Mouse (Mus musculus) kidney, embryonic 16.5 days (tissue): ENCODE data around the gene Hjurp. TPM values are rescaled to one million over a fixed set of nuclear protein-coding genes. Genes with fewer than 3 reads are reported as not detected.

Experiments
- ATAC-seq: fragments of 200-750 bp; cut with Nextera tagmentation; 2 replicates; pipeline ENCODE4 v1.8.0; 2017; ENCODE audit warnings: moderate TSS enrichment; ENCODE audit not compliant: low FRiP score, low TSS enrichment
- H3K27ac ChIP-seq: fragments of 300-500 bp; sonication (generic); 2 replicates; pipeline ENCODE4 v1.5.1; 2014; ENCODE audit warnings: low read length
- H3K27me3 ChIP-seq: fragments of 300-500 bp; sonication (generic); 2 replicates; pipeline ENCODE4 v1.6.1; 2014; ENCODE audit warnings: low read length, control low read depth, mixed read lengths; ENCODE audit not compliant: insufficient read depth
- H3K36me3 ChIP-seq: fragments of 300-500 bp; sonication (generic); 2 replicates; pipeline ENCODE4 v1.6.1; 2014; ENCODE audit warnings: low read length, control low read depth, mixed read lengths; ENCODE audit not compliant: insufficient read depth
- H3K4me1 ChIP-seq: fragments of 300-500 bp; sonication (generic); 2 replicates; pipeline ENCODE4 v1.6.1; 2014; ENCODE audit warnings: low read length, control low read depth, mixed read lengths; ENCODE audit not compliant: insufficient read depth
- H3K4me2 ChIP-seq: fragments of 300-500 bp; sonication (generic); replicated peaks from 2 replicates; pipeline ENCODE4 v1.6.1; 2014; ENCODE audit warnings: low read depth, low read length
- H3K4me3 ChIP-seq: fragments of 300-500 bp; sonication (generic); 2 replicates; pipeline ENCODE4 v1.5.1; 2014; ENCODE audit warnings: mild to moderate bottlenecking, low read length
- H3K9ac ChIP-seq: fragments of 300-500 bp; sonication (generic); replicated peaks from 2 replicates; pipeline ENCODE4 v1.6.1; 2014; ENCODE audit warnings: low read length
- H3K9me3 ChIP-seq: fragments of 300-500 bp; sonication (generic); 2 replicates; pipeline ENCODE4 v1.6.1; 2016; ENCODE audit warnings: low read length, control low read depth
- WGBS: fragments of 180-500 bp; shearing (Covaris S2); extraction: QIAGEN DNeasy Blood & Tissue Kit; methylation state at CpG from one replicate; pipeline ENCODE4 v1.1.7; 2014; 5-methylcytosine and 5-hydroxymethylcytosine counted together
- polyA plus RNA-seq: library from polyadenylated mRNA; unstranded; fragments of >200 nt; fragmentation: Nextera tagmentation; extraction: Ambion mirVana; gene quantifications from 2 replicates; pipeline ENCODE4 v1.2.1, GENCODE M21; 2015

Hjurp gene
- polyA plus RNA-seq, 1 experiment from 2014 or later, result 168 TPM

- no peak for ATAC-seq
- H3K4me1 ChIP-seq, result no peaks in the 10 kb centered on the region
- no peak overlapping the region for H3K4me3 ChIP-seq
- 49% methylated on average over 6 of the region's 6 CpGs for WGBS
- H3K27me3 ChIP-seq, result no peaks in the 10 kb centered on the region
- H3K27ac ChIP-seq, result no peak overlapping the region
- no peaks in the 10 kb centered on the region for H3K36me3 ChIP-seq
- H3K9ac ChIP-seq, result no peak overlapping the region
- no peak overlapping the region for H3K4me2 ChIP-seq
- H3K9me3 ChIP-seq, result peaks cover 91% of the 10 kb centered on the region
Measured at GRCm38 (mm10) chr1:88246386-88246785, 31.0 kb downstream of the Hjurp start.

DNA sequence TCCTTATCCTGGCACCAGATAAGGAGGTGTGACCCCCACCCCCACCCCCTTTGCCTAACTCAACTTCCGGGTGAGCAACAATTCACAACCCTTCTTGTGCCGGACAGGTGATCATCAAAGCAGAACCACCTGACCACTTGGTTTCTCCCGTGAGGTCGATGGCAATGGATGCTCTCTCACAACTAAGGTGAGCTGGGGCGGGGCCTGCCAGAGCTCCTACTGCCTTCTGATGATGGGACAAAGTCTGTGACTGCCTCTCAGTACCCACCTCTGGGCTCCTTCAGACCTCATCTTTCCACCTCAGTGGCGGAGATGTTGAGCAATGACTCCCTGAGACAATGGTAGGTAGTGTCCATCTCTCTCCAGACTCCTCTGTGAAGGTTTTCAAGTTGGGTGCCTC is 31.6 kb downstream of the Hjurp start:
- no peaks in the 10 kb centered on the region for H3K27me3 ChIP-seq

GRCm38 (mm10) chr1:88243861-88244260 is 33.6 kb downstream of the Hjurp start:
- ATAC-seq, result no peak
- H3K9me3 ChIP-seq, result peaks cover 93% of the 10 kb centered on the region

More for the DNA sequence above, 31.6 kb downstream of the Hjurp start:
- Histone ChIP-seq H3K4me1 (no peaks in the 10 kb centered on the region), H3K4me3 (no peak overlapping the region), H3K4me2 (no peak overlapping the region), H3K27ac (no peak overlapping the region), H3K9me3 (peaks cover 93% of the 10 kb centered on the region), H3K36me3 (no peaks in the 10 kb centered on the region), H3K9ac (no peak overlapping the region)
- 80% methylated on average over 6 of the region's 6 CpGs for WGBS
- no peak for ATAC-seq

GRCm38 (mm10) chr1:88240579-88240978 is 36.9 kb downstream of the Hjurp start:
- peaks cover 90% of the 10 kb centered on the region for H3K9me3 ChIP-seq
- H3K4me3 ChIP-seq, result no peak overlapping the region
- no peak overlapping the region for H3K4me2 ChIP-seq
- no peaks in the 10 kb centered on the region for H3K36me3 ChIP-seq
- no peaks in the 10 kb centered on the region for H3K4me1 ChIP-seq
- 74% methylated on average over 4 of the region's 4 CpGs for WGBS
- no peaks in the 10 kb centered on the region for H3K27me3 ChIP-seq
- H3K9ac ChIP-seq, result no peak overlapping the region
- no peak for ATAC-seq
- H3K27ac ChIP-seq, result no peak overlapping the region

More at GRCm38 (mm10) chr1:88243861-88244260, 33.6 kb downstream of the Hjurp start:
- WGBS, result 65% methylated on average over 5 of the region's 5 CpGs
- no peak overlapping the region for H3K27ac ChIP-seq
- H3K36me3 ChIP-seq, result no peaks in the 10 kb centered on the region
- H3K27me3 ChIP-seq, result no peaks in the 10 kb centered on the region
- H3K4me1 ChIP-seq, result no peaks in the 10 kb centered on the region
- no peak overlapping the region for H3K9ac ChIP-seq
- H3K4me3 ChIP-seq, result no peak overlapping the region
- no peak overlapping the region for H3K4me2 ChIP-seq

- no peak overlapping the region for H3K4me3 ChIP-seq
- no peak overlapping the region for H3K27ac ChIP-seq
- H3K27me3 ChIP-seq, result no peaks in the 10 kb centered on the region
- H3K9me3 ChIP-seq, result peaks cover 90% of the 10 kb centered on the region
- no peaks in the 10 kb centered on the region for H3K36me3 ChIP-seq
- H3K4me1 ChIP-seq, result no peaks in the 10 kb centered on the region
- ATAC-seq, result no peak
- WGBS, result 74% methylated on average over 5 of the region's 5 CpGs
- no peak overlapping the region for H3K9ac ChIP-seq
- no peak overlapping the region for H3K4me2 ChIP-seq
Measured at GRCm38 (mm10) chr1:88240072-88240471, 37.4 kb downstream of the Hjurp start.

GRCm38 (mm10) chr1:88238771-88239170 is 38.7 kb downstream of the Hjurp start:
- Histone ChIP-seq H3K27me3 (no peaks in the 10 kb centered on the region), H3K9me3 (peaks cover 90% of the 10 kb centered on the region)
- ATAC-seq, result no peak

GRCm38 (mm10) chr1:88237311-88237710 is 40.1 kb downstream of the Hjurp start:
- WGBS, result 80% methylated on average over 5 of the region's 5 CpGs
- no peak overlapping the region for H3K27ac ChIP-seq
- H3K27me3 ChIP-seq, result no peaks in the 10 kb centered on the region
- no peaks in the 10 kb centered on the region for H3K4me1 ChIP-seq
- H3K4me2 ChIP-seq, result no peak overlapping the region
- no peak overlapping the region for H3K9ac ChIP-seq
- H3K9me3 ChIP-seq, result peaks cover 92% of the 10 kb centered on the region
- ATAC-seq, result no peak
- H3K36me3 ChIP-seq, result no peaks in the 10 kb centered on the region
- H3K4me3 ChIP-seq, result no peak overlapping the region

More at GRCm38 (mm10) chr1:88238771-88239170, 38.7 kb downstream of the Hjurp start:
- no peak overlapping the region for H3K27ac ChIP-seq
- 72% methylated on average over 6 of the region's 6 CpGs for WGBS
- H3K4me2 ChIP-seq, result no peak overlapping the region
- H3K9ac ChIP-seq, result no peak overlapping the region
- no peaks in the 10 kb centered on the region for H3K4me1 ChIP-seq
- no peaks in the 10 kb centered on the region for H3K36me3 ChIP-seq
- no peak overlapping the region for H3K4me3 ChIP-seq

- no peaks in the 10 kb centered on the region for H3K27me3 ChIP-seq
- H3K36me3 ChIP-seq, result no peaks in the 10 kb centered on the region
- H3K27ac ChIP-seq, result no peak overlapping the region
- ATAC-seq, result peak; percentile 44; the same call in 1 of the 2 replicates
- WGBS, result 54% methylated on average over 4 of the region's 4 CpGs
- no peaks in the 10 kb centered on the region for H3K4me1 ChIP-seq
- H3K4me3 ChIP-seq, result no peak overlapping the region
- H3K9ac ChIP-seq, result no peak overlapping the region
- peaks cover 97% of the 10 kb centered on the region for H3K9me3 ChIP-seq
- no peak overlapping the region for H3K4me2 ChIP-seq
Measured at GRCm38 (mm10) chr1:88235894-88236415, 41.5 kb downstream of the Hjurp start.

GRCm38 (mm10) chr1:88235046-88235893 is 42.2 kb downstream of the Hjurp start:
- WGBS, result 65% methylated on average over 11 of the region's 11 CpGs
- H3K4me3 ChIP-seq, result no peak overlapping the region
- peak; percentile 6; the same call in 1 of the 2 replicates for ATAC-seq

DNA sequence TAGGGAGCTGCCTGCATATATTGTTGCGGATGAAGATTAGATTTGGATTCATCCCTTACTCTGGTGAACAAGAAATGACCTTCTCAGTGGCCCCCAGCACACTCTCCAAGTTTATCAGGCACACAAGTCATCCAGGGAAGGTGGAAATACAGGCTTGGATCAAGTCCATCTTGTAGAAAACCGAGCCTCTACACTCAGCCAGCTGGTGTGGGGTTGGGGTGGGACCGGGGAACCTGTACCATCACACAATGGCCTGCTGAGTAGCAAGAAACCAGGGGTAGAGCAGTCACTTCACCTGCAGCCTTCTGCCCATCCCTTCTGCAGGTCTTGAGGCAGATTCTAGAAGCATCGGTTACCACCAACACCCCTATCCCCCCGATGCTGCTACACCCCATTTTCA is 42.8 kb downstream of the Hjurp start:
- Histone ChIP-seq H3K36me3 (no peaks in the 10 kb centered on the region), H3K9me3 (peaks cover 97% of the 10 kb centered on the region), H3K4me1 (no peaks in the 10 kb centered on the region), H3K9ac (no peak overlapping the region), H3K27ac (no peak overlapping the region), H3K4me2 (no peak overlapping the region), H3K27me3 (no peaks in the 10 kb centered on the region), H3K4me3 (no peak overlapping the region)
- 43% methylated on average over 5 of the region's 5 CpGs for WGBS
- ATAC-seq, result no peak

More at GRCm38 (mm10) chr1:88235046-88235893, 42.2 kb downstream of the Hjurp start:
- no peak overlapping the region for H3K9ac ChIP-seq
- no peak overlapping the region for H3K4me2 ChIP-seq
- H3K9me3 ChIP-seq, result peaks cover 97% of the 10 kb centered on the region
- H3K27ac ChIP-seq, result no peak overlapping the region
- no peaks in the 10 kb centered on the region for H3K27me3 ChIP-seq
- no peaks in the 10 kb centered on the region for H3K4me1 ChIP-seq
- H3K36me3 ChIP-seq, result no peaks in the 10 kb centered on the region
